Mouse (Mus musculus): Measurements from ENCODE around the gene Gm49373. TPM values are rescaled to one million over a fixed set of nuclear protein-coding genes. Genes with fewer than 3 reads are reported as not detected.
A peak's percentile ranks its signal among the peaks of the same experiment; 100 is the strongest.

Gm49373 gene
- polyA plus RNA-seq, 1 experiment from 2014 or later, result 1.3 TPM

DNA sequence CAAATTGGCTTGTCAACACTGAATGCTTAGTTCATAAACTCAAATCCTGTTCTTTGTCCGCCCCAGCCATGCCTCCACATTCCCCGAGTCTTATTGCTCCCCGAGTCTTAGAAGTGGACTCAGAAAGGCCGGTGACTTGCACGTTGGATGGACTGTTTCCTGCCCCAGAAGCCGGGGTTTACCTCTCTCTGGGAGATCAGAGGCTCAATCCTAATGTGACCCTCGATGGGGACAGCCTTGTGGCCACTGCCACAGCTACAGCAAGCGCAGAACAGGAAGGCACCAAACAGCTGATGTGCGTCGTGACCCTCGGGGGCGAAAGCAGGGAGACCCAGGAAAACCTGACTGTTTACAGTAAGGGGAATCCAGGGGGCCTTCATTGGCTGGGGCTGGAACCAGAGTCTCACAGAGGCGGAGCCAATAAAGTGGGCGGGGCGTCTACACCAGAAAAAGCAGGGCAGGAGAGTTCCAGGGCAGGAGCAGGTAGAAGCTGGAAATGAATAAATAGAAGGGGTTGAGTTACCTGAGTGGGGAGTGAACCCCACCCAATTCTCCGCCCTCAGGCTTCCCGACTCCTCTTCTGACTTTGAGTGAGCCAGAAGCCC lies 38.3 kb downstream of the Gm49373 start:
- no peak overlapping the region for H3K9ac ChIP-seq (ENCODE audit: low read length)
- H3K4me3 ChIP-seq (ENCODE audit: low read depth, low read length), result no peak overlapping the region
- no peak overlapping the region for H3K27ac ChIP-seq (ENCODE audit: low read depth, low read length)
- H3K27me3 ChIP-seq (ENCODE audit: control insufficient read depth, insufficient read depth, low read length), result peaks cover 96% of the 10 kb centered on the region
- H3K4me1 ChIP-seq (ENCODE audit: control insufficient read depth, insufficient read depth, low read length), result peaks cover 32% of the 10 kb centered on the region
- no peaks in the 10 kb centered on the region for H3K9me3 ChIP-seq (ENCODE audit: control insufficient read depth, low read length)
- no peak for ATAC-seq (ENCODE audit: low FRiP score)
- no peaks in the 10 kb centered on the region for H3K36me3 ChIP-seq (ENCODE audit: control insufficient read depth, insufficient read depth, low read length)
- DNase-seq (ENCODE audit: low spot score, missing footprints), result peak; percentile 89
- WGBS, result 3% methylated on average over 17 of the region's 17 CpGs
- H3K4me2 ChIP-seq, result no peak overlapping the region

DNA sequence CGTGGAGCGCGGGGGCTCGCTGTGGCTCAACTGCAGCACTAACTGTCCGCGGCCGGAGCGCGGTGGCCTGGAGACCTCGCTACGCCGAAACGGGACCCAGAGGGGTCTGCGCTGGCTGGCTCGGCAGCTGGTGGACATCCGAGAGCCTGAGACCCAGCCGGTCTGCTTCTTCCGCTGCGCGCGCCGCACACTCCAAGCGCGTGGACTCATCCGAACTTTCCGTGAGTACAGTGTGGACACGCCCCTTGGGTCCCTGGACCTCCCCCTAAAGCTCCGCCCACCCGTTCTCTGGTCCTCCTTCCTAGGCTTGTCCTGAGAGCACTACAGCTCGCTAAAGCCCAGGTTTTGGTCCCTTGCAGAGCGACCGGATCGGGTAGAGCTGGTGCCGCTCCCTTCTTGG lies 39.8 kb downstream of the Gm49373 start:
- H3K4me1 ChIP-seq (ENCODE audit: control insufficient read depth, insufficient read depth, low read length), result peaks cover 35% of the 10 kb centered on the region
- WGBS, result under 1% methylated on average over 34 of the region's 34 CpGs

DNA sequence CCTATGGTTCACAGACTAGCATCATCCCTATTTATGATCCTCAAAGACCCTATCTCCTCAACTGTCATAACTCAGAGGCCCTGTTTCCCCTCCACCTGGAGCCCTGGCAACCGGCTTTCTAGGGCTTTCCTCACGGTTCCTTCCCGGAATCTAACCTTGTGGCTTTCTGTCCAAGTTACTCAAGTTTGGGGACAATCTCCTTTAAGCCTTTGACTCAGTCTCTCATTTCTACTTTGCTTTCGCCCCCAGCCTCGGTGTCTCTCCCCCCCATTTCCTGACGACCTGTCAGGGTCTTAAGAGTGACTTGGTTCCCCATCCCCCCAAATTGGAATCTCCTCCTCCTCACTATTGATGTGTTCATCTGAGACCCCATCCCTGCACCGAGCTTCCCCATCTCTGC lies 40.4 kb downstream of the Gm49373 start:
- Histone ChIP-seq H3K4me2 (peak overlapping the region; percentile 83; the same call in 1 of the 2 replicates), H3K9me3 (ENCODE audit: control insufficient read depth, low read length) (no peaks in the 10 kb centered on the region), H3K27ac (ENCODE audit: low read depth, low read length) (no peak overlapping the region), H3K4me1 (ENCODE audit: control insufficient read depth, insufficient read depth, low read length) (peaks cover 33% of the 10 kb centered on the region), H3K9ac (ENCODE audit: low read length) (no peak overlapping the region), H3K27me3 (ENCODE audit: control insufficient read depth, insufficient read depth, low read length) (peaks cover 94% of the 10 kb centered on the region), H3K4me3 (ENCODE audit: low read depth, low read length) (peak overlapping the region; percentile 39), H3K36me3 (ENCODE audit: control insufficient read depth, insufficient read depth, low read length) (no peaks in the 10 kb centered on the region)
- 4% methylated on average over 7 of the region's 7 CpGs for WGBS
- peak; percentile 93 for DNase-seq (ENCODE audit: low spot score, missing footprints)
- ATAC-seq (ENCODE audit: low FRiP score), result no peak

More for the DNA sequence above, 39.8 kb downstream of the Gm49373 start:
- H3K27me3 ChIP-seq (ENCODE audit: control insufficient read depth, insufficient read depth, low read length), result peaks cover 98% of the 10 kb centered on the region
- ATAC-seq (ENCODE audit: low FRiP score) (peak; percentile 31; the same call in 1 of the 2 replicates), DNase-seq (ENCODE audit: low spot score, missing footprints) (peak; percentile 97)
- H3K4me3 ChIP-seq (ENCODE audit: low read depth, low read length), result peak overlapping the region; percentile 35
- no peaks in the 10 kb centered on the region for H3K36me3 ChIP-seq (ENCODE audit: control insufficient read depth, insufficient read depth, low read length)
- no peak overlapping the region for H3K9ac ChIP-seq (ENCODE audit: low read length)
- no peaks in the 10 kb centered on the region for H3K9me3 ChIP-seq (ENCODE audit: control insufficient read depth, low read length)
- H3K4me2 ChIP-seq, result peak overlapping the region; percentile 53
- no peak overlapping the region for H3K27ac ChIP-seq (ENCODE audit: low read depth, low read length)

DNA sequence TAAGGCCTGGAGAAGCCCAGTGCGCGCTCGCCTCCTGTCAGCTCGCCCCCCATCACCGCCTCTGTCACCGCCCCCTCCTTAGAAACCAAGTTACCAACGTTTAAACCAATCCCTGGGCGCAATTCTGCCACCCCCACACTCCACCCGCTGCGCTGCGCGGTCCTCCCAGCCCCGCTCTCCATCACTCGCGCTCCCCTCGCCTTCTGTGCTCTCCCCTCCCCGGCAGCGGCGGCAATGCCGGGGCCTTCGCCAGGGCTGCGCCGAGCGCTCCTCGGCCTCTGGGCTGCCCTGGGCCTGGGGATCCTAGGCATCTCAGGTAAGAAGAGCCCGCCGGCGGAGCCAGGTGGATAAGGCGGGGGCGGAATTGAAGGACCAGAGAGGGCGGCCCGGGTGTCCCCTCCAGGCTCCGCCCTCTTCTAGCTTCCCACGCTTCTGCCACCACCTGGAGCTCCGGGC lies 41.0 kb downstream of the Gm49373 start, which contains the start of gene Icam5:
TSS of gene Icam5 (plus strand) at position 178 of the 456 bp plus-strand sequence.
- Histone ChIP-seq H3K27ac (ENCODE audit: low read depth, low read length) (no peak within 1 kb of the TSS), H3K27me3 (ENCODE audit: control insufficient read depth, insufficient read depth, low read length) (peaks cover 88% of the 10 kb centered on the region), H3K4me1 (ENCODE audit: control insufficient read depth, insufficient read depth, low read length) (peaks cover 28% of the 10 kb centered on the region), H3K9ac (ENCODE audit: low read length) (0 out of 2 replicates have a peak within 1 kb of the TSS, but pooled peaks have one; percentile 16), H3K36me3 (ENCODE audit: control insufficient read depth, insufficient read depth, low read length) (no peaks in the 10 kb centered on the region), H3K9me3 (ENCODE audit: control insufficient read depth, low read length) (no peaks in the 10 kb centered on the region), H3K4me3 (ENCODE audit: low read depth, low read length) (peak within 1 kb of the TSS; percentile 39), H3K4me2 (peak within 1 kb of the TSS; percentile 83)
- DNase-seq (ENCODE audit: low spot score, missing footprints), result peak; percentile 90
- WGBS, result under 1% methylated on average over 35 of the region's 35 CpGs
- ATAC-seq (ENCODE audit: low FRiP score), result peak; percentile 17

DNA sequence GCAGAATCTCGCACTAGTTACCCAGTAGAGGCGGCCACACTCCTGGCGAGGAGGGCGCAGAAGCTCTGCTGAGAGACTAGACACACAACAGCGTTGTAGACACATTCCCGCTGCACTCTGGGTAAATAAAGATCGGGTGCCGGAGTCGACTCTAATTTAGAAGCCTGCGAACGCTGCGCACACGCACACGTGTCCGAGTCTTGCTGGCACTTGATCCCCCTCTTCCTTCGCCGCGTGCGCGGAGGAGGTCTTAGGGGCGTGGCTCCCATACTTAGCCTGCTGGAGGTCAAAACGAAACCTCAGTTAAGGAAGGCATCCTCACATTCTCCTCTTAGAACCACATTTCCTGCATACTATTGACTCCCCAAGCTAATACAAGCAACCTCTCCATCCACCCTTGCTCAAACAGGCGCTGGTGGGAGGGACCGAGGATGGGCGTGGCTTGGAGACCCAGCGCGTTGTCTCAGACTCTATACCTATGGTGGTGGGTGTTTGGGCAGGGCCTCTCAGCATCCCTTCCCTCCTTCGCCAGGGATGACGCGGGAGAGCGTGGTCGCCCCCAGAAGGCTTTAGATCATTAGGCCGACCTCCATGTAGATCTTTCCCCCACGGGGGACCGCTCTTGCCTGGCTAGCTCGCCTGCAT lies 41.5 kb downstream of the Gm49373 start:
- H3K27ac ChIP-seq (ENCODE audit: low read depth, low read length), result no peak overlapping the region
- no peak overlapping the region for H3K9ac ChIP-seq (ENCODE audit: low read length)
- H3K27me3 ChIP-seq (ENCODE audit: control insufficient read depth, insufficient read depth, low read length), result peaks cover 83% of the 10 kb centered on the region
- no peaks in the 10 kb centered on the region for H3K36me3 ChIP-seq (ENCODE audit: control insufficient read depth, insufficient read depth, low read length)
- peak; percentile 54 for ATAC-seq (ENCODE audit: low FRiP score)
- H3K4me1 ChIP-seq (ENCODE audit: control insufficient read depth, insufficient read depth, low read length), result peaks cover 28% of the 10 kb centered on the region
- peak; percentile 95 for DNase-seq (ENCODE audit: low spot score, missing footprints)
- H3K4me2 ChIP-seq, result peak overlapping the region; percentile 83
- H3K9me3 ChIP-seq (ENCODE audit: control insufficient read depth, low read length), result no peaks in the 10 kb centered on the region
- WGBS, result under 1% methylated on average over 36 of the region's 36 CpGs
- peak overlapping the region; percentile 39 for H3K4me3 ChIP-seq (ENCODE audit: low read depth, low read length)

DNA sequence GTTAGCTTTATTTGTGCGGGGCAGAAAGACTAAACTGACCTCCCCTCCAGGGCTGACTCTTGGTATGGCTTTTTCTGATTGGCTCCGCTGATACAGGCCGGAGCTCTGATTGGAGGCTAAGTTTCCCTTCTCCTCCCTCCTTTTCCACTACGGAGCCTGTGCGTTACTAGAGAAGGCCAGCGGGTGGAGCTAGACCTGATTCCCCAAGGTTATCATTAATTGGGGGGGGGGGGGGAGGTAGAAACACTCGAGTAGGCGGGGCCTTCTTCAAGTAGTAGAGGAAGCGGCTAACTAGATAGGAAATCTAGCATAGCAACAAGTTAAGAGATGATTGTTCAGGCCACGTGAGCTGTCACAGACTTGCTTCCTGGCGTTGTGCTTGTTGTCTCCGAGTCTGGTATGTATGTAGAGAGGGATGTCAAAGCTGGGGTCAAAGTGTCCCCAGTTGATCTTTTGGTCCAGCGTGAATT lies 42.1 kb downstream of the Gm49373 start:
- peak overlapping the region; percentile 83 for H3K4me2 ChIP-seq
- peak overlapping the region; percentile 39 for H3K4me3 ChIP-seq (ENCODE audit: low read depth, low read length)
- WGBS, result under 1% methylated on average over 13 of the region's 13 CpGs
- no peaks in the 10 kb centered on the region for H3K36me3 ChIP-seq (ENCODE audit: control insufficient read depth, insufficient read depth, low read length)
- H3K4me1 ChIP-seq (ENCODE audit: control insufficient read depth, insufficient read depth, low read length), result peaks cover 28% of the 10 kb centered on the region
- peaks cover 77% of the 10 kb centered on the region for H3K27me3 ChIP-seq (ENCODE audit: control insufficient read depth, insufficient read depth, low read length)
- peak; percentile 56 for ATAC-seq (ENCODE audit: low FRiP score)
- no peaks in the 10 kb centered on the region for H3K9me3 ChIP-seq (ENCODE audit: control insufficient read depth, low read length)
- H3K27ac ChIP-seq (ENCODE audit: low read depth, low read length), result no peak overlapping the region
- DNase-seq (ENCODE audit: low spot score, missing footprints), result peak; percentile 94
- H3K9ac ChIP-seq (ENCODE audit: low read length), result no peak overlapping the region

DNA sequence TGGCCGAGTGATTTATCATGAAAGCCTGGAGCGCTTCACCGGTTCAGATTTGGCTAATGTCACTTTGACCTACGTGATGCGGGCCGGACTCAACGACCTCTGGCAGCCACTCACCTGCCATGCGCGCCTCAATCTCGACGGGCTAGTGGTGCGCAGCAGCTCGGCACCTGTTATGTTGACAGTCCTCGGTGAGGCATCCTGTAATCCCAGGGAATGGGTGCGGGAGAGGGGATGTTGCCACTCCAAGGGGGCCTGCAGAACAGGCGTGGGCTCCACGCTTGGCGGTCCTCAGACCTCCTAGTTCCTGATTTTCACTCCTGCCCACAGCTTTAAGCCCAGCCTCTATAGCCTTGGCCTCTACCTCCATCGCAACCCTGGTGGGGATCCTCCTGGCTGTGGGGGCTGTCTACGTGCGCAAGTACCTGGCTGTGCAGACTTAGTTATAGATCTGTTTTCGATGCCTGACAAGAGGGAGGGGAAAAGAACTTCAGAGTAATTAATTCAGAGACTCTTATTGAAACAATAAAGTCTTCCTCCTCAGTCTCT lies 42.8 kb downstream of the Gm49373 start:
- Histone ChIP-seq H3K27ac (ENCODE audit: low read depth, low read length) (no peak overlapping the region), H3K27me3 (ENCODE audit: control insufficient read depth, insufficient read depth, low read length) (peaks cover 70% of the 10 kb centered on the region), H3K4me3 (ENCODE audit: low read depth, low read length) (peak overlapping the region; percentile 22; the same call in 1 of the 2 replicates), H3K9me3 (ENCODE audit: control insufficient read depth, low read length) (no peaks in the 10 kb centered on the region), H3K4me1 (ENCODE audit: control insufficient read depth, insufficient read depth, low read length) (peaks cover 28% of the 10 kb centered on the region), H3K36me3 (ENCODE audit: control insufficient read depth, insufficient read depth, low read length) (no peaks in the 10 kb centered on the region), H3K4me2 (peak overlapping the region; percentile 26), H3K9ac (ENCODE audit: low read length) (no peak overlapping the region)
- DNase-seq (ENCODE audit: low spot score, missing footprints) (no peak), ATAC-seq (ENCODE audit: low FRiP score) (no peak)
- WGBS, result 25% methylated on average over 22 of the region's 22 CpGs

DNA sequence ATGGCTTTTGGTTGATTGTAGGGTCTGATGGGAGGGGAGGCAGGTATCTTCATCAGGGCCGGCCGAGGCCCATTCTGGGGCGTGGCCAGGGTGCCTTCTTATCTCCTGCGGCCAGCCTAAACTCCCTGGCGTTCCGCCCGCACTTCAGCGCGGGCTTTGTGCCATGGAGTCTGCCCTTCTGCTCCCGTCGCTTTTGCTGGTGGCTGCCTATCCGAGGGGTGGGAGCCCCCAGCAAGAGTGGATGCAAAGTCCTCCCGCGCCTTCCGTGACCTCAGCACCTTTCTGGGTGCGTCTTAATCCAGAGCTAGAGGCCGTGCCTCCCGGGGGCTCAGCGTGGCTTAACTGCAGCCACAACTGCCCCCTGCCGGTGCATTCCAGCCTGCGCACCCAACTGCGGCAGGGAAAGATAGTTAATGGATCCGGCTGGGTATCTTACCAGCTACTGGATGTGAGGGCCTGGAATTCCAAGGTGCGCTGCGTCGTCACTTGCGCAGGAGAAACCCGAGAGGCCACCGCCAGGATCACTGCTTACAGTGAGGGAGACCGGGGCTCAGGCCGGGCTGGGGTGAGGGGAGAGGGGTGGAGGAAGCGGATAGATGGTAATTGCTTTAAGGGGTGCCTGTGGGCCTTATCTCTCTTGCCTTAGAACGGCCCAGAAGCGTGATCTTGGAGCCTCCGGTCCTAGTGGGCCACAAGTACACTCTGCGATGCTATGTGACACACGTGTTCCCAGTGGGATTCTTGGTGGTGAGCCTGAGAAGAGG lies 43.4 kb downstream of the Gm49373 start, which contains the start of gene Icam4:
TSS of gene Icam4 (plus strand) at position 83 of the 764 bp plus-strand sequence.
- ATAC-seq (ENCODE audit: low FRiP score), result peak; percentile 7; the same call in 1 of the 2 replicates
- no peak within 1 kb of the TSS; the same call in 1 of the 2 replicates for H3K27ac ChIP-seq (ENCODE audit: low read depth, low read length)
- H3K4me1 ChIP-seq (ENCODE audit: control insufficient read depth, insufficient read depth, low read length), result peaks cover 28% of the 10 kb centered on the region
- no peaks in the 10 kb centered on the region for H3K9me3 ChIP-seq (ENCODE audit: control insufficient read depth, low read length)
- no peaks in the 10 kb centered on the region for H3K36me3 ChIP-seq (ENCODE audit: control insufficient read depth, insufficient read depth, low read length)
- DNase-seq (ENCODE audit: low spot score, missing footprints), result peak; percentile 96
- peak within 1 kb of the TSS; percentile 22 for H3K4me3 ChIP-seq (ENCODE audit: low read depth, low read length)
- WGBS, result 3% methylated on average over 37 of the region's 37 CpGs
- peak within 1 kb of the TSS; percentile 47 for H3K4me2 ChIP-seq
- peak within 1 kb of the TSS; percentile 50 for H3K9ac ChIP-seq (ENCODE audit: low read length)
- peaks cover 64% of the 10 kb centered on the region for H3K27me3 ChIP-seq (ENCODE audit: control insufficient read depth, insufficient read depth, low read length)
